Mouse (Mus musculus) bone marrow, adult 2 months (tissue): ENCODE data around the gene Pithd1. TPM values are rescaled to one million over a fixed set of nuclear protein-coding genes. Genes with fewer than 3 reads are reported as not detected.

Experiments used
- H3K27ac ChIP-seq: fragments of 200-500 bp; 2 replicates; pipeline ENCODE4 v1.5.1; 2012; ENCODE audit warnings: low read depth, mild to moderate bottlenecking, control low read depth, inconsistent platforms, low read length; ENCODE audit not compliant: control insufficient read depth, poor library complexity, insufficient read depth
- H3K4me1 ChIP-seq: fragments of 200-500 bp; 2 replicates; pipeline ENCODE4 v1.6.1; 2011; ENCODE audit warnings: low read length; ENCODE audit not compliant: control insufficient read depth, insufficient read depth
- H3K4me3 ChIP-seq: fragments of 200-500 bp; replicated peaks from 2 replicates; pipeline ENCODE3; 2011; ENCODE audit warnings: mild to moderate bottlenecking, low read depth, low read length, control low read depth; ENCODE audit not compliant: control insufficient read depth
- CTCF ChIP-seq: fragments of 200-500 bp; IDR thresholded peaks from 2 replicates; pipeline ENCODE4 v1.5.1; 2011; ENCODE audit warnings: low read length, control low read depth; ENCODE audit not compliant: control insufficient read depth, insufficient read depth
- POLR2A ChIP-seq: fragments of 200-500 bp; IDR thresholded peaks from 2 replicates; pipeline ENCODE4 v1.6.1; 2011; ENCODE audit warnings: low read depth, mild to moderate bottlenecking, control low read depth, low read length, borderline replicate concordance; ENCODE audit not compliant: control insufficient read depth
- WGBS: fragments of 180-500 bp; shearing (Covaris S2); methylation state at CpG from one replicate; pipeline ENCODE4 v1.1.7; 2018; 5-methylcytosine and 5-hydroxymethylcytosine counted together
- polyA plus RNA-seq: library from polyadenylated mRNA; stranded (reverse); fragments of >200 nt; gene quantifications from 2 replicates; pipeline ENCODE4 v1.2.4, GENCODE M21; 2011; ENCODE audit warnings: low replicate concordance; ENCODE audit not compliant: missing spikeins, insufficient read depth, insufficient read length

Gene Pithd1
- polyA plus RNA-seq, 1 experiment = 49.8 TPM

DNA sequence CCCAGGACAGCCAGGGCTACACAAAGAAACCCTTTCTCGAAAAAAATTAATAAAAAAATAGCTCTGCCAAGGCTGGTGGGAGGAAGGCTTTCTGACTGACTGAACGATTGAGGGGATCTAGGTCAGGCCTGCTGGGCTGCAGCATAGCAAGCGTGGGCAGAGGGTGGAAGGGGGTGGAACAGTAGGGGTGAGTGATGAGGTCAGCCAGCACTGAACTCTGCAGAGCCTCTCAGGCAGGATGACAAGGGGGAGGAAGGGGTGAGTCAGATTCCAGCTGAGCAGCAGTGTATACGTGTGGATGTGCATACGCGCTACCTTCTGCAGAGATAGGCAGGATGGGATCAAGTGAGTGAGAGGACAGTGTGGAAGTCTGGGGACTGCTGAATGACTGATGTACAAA lies 37.2 kb downstream of the Pithd1 start:
- H3K4me3 ChIP-seq = no peak overlapping the region
- no peak overlapping the region for H3K27ac ChIP-seq
- peaks cover 2% of the 10 kb centered on the region; the same call in 1 of the 2 replicates for H3K4me1 ChIP-seq
- TF ChIP-seq CTCF (no peak), POLR2A (no peak)
- 73% methylated on average over 6 of the region's 6 CpGs for WGBS

DNA sequence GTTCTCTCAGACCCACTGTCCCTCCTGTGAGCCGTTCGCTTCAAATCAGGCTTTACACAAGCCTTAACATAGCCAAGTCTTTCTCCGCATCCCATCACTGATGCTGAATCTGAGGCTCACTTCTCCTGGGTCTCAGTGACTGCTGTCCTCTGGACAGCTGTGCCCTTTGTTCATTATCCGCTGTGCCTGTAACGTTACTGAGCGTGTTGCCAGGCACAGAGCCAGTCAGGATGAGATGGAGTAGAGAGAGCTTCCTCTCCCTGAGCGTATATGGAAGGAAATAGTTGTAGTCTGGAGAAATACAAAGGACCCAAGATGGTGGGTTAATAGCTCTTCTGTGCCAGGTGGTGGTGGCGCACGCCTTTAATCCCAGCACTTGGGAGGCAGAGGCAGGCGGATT lies 37.6 kb downstream of the Pithd1 start:
- no peak for TF ChIP-seq POLR2A
- no peak for TF ChIP-seq CTCF
- Histone ChIP-seq H3K4me3 (no peak overlapping the region), H3K27ac (no peak overlapping the region), H3K4me1 (peaks cover 2% of the 10 kb centered on the region; the same call in 1 of the 2 replicates)
- 82% methylated on average over 10 of the region's 10 CpGs for WGBS

DNA sequence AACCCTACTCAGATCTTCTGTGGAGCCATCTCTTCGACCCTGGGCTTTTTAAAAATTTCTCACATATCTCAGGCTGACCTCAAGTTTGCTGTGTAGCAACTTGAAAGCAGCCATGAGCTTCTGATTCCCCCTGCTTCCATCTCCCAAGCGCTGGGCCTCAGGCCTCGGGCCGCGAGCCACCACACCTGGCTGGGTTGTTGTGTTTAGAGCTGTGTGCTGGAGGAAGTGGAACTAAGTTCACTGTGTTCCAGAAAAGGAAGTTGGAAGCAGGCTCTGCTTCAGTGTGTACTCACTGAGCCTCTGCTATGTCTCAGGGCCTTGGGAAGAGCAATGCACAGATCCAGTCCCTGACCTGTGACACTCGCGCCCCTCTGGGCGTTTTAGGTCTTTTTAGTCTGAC lies 38.9 kb downstream of the Pithd1 start:
- TF ChIP-seq POLR2A (no peak), CTCF (no peak)
- H3K4me1 ChIP-seq = peaks cover 2% of the 10 kb centered on the region; the same call in 1 of the 2 replicates
- peak overlapping the region; percentile 47; the same call in 1 of the 2 replicates for H3K27ac ChIP-seq
- H3K4me3 ChIP-seq = peak overlapping the region; percentile 23
- 59% methylated on average over 8 of the region's 8 CpGs for WGBS

DNA sequence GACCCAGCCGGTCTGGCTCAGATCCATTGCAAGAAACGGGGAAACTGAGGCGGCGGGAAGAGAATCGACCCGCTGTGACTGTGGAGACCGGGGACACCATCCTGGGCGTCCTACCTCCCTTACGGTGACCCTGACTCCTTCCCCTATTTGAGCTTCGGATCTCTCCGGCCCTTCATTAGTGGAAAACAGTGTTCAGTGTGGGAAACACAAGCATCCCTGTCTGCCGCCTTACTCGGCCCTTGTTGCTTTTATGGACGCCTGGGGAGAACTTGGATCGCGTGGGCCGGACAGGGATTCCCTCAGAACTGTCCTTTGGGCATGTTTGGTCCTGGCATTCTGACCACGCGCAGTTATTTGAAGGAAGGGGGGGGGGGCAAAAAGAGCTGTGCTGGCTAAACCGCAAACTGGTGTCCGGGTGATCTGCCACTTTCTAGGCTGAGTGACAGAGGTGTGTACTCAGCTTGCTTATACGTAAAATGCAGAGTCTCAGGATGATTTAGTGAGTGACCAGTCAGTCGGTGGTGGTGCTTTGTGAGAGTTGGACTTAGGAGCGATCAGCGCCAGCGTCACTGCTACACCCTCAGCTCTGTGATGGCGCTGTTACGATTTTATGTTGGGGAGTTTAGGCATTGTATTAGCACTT lies 40.3 kb downstream of the Pithd1 start:
- TF ChIP-seq POLR2A (no peak), CTCF (no peak)
- Histone ChIP-seq H3K4me1 (peaks cover 2% of the 10 kb centered on the region; the same call in 1 of the 2 replicates), H3K4me3 (peak overlapping the region; percentile 98), H3K27ac (peak overlapping the region; percentile 89)
- under 1% methylated on average over 28 of the region's 28 CpGs for WGBS

DNA sequence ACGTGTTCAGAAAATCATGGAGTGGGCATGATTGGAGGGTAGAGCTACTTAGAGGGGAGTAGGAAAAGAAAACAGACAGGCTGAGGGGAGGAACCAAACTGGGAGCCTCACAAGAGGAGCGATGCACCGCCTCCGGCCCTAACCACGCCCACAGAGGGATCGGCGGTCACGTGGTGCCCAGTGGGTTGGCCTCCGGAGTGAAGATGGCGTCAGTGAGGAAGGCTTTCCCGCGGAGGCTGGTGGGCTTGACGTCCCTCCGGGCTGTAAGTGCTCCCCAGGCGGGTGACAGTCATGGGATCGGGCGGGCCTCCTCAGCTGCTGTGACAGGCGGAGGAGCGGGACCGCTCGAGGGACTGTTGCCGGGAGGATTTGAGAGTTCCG lies 40.8 kb downstream of the Pithd1 start, which contains the start of gene Hmgcl:
TSS of gene Hmgcl (plus strand) at position 171 of the 381 bp plus-strand sequence.
- under 1% methylated on average over 23 of the region's 23 CpGs for WGBS
- Histone ChIP-seq H3K4me1 (peaks cover 2% of the 10 kb centered on the region; the same call in 1 of the 2 replicates), H3K4me3 (peak within 1 kb of the TSS; percentile 98), H3K27ac (peak within 1 kb of the TSS; percentile 89)
- TF ChIP-seq CTCF = no peak
- TF ChIP-seq POLR2A = peak; percentile 96

DNA sequence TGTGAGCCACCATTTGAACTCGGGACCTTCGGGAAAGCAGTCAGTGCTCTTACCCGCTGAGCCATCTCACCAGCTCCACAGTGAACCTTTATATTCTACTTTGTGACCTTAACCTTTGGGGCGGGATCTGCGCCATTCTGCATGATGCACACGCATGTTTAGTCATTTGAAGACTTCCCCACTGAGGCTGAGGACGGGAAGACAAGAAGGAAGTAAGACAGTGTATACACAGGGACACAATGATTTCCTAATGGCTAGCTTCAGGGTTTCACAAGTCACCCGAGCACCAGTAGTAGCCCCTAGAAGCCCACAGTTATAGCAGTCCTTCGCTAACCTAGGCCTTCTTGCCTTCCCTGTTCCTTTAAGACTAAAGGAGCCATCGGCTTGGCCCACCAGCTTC lies 41.4 kb downstream of the Pithd1 start:
- Histone ChIP-seq H3K27ac (peak overlapping the region; percentile 89), H3K4me1 (peaks cover 2% of the 10 kb centered on the region; the same call in 1 of the 2 replicates), H3K4me3 (peak overlapping the region; percentile 98)
- WGBS = 51% methylated on average over 10 of the region's 10 CpGs
- no peak for TF ChIP-seq POLR2A
- no peak for TF ChIP-seq CTCF

DNA sequence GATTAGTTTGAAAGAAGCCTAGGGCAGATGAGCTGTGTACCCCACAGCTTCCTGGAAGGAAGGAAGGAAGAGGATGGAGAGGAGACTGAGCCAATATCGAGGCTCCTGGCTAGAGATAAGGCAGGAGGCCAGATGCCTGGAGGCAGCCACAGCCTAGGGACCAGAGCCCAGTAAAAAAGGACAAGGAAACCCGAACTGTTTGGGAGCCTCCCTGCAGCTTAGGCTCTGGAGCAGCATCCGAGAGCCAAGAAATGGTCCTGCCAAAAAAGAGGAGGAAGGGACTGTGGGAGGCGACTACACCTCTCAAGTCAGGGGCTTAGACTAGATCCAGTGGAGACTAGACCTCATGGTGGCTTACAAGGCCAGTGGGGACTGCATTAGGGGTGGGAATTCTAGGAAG lies 43.7 kb downstream of the Pithd1 start:
- WGBS = 66% methylated on average over 4 of the region's 4 CpGs

DNA sequence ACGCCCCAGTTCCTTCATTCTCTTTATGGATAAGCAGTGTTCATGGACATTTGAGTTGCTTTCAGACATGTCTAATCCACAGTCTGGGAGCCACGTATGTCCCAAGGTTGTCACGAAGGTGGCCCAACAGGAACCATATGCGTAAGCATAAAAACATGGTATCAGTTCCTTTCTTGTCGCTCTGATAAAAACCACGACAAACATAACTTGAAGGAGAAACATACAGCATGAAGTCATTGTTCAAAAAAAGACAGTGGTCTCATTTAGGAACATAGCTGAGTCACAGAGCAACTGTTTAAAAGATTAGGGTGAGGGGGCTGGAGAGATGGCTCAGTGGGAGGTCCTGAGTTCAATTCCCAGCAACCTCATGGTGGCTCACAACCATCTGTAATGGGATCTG lies 44.9 kb downstream of the Pithd1 start:
- 41% methylated on average over 6 of the region's 6 CpGs for WGBS
- Histone ChIP-seq H3K4me3 (no peak overlapping the region), H3K27ac (no peak overlapping the region), H3K4me1 (no peaks in the 10 kb centered on the region)
- TF ChIP-seq CTCF = no peak
- no peak for TF ChIP-seq POLR2A

More for the DNA sequence above, 43.7 kb downstream of the Pithd1 start:
- TF ChIP-seq CTCF = no peak
- no peak for TF ChIP-seq POLR2A
- no peak overlapping the region for H3K27ac ChIP-seq
- peaks cover 2% of the 10 kb centered on the region; the same call in 1 of the 2 replicates for H3K4me1 ChIP-seq
- H3K4me3 ChIP-seq = no peak overlapping the region
